Mouse (Mus musculus) testis, adult 10 weeks (tissue): Measurements from ENCODE around the gene Sec63. TPM values are rescaled to one million over a fixed set of nuclear protein-coding genes. Genes with fewer than 3 reads are reported as not detected.

ENCODE experiments used
- polyA plus RNA-seq: library from polyadenylated mRNA; stranded (reverse); fragments of 350-450 nt; fragmentation: Illumina TruSeq; extraction: RNeasy Lipid Tissue Mini Kit (QIAGEN cat#74804); gene quantifications from one replicate; pipeline ENCODE4 v1.2.3, GENCODE M21; 2014; ENCODE audit warnings: low read depth, low replicate concordance

Gene Sec63
- 80.4 TPM for polyA plus RNA-seq

GRCm38 (mm10) chr10:42760999-42761900 is at the start of gene Sec63:
Sec63 (plus strand) TSS chr10:42761496.

GRCm38 (mm10) chr10:42860159-42860911 is 99.0 kb downstream of the Sec63 start, which contains the start of gene Scml4:
Scml4 (plus strand) TSS chr10:42860370.

Other genes with a start within 250 kb of the Sec63 start
- 0.11 TPM for gene Nr2e1, start 177.9 kb upstream of the Sec63 start, polyA plus RNA-seq
- 13.5 TPM for gene Ostm1, start 177.7 kb upstream of the Sec63 start, polyA plus RNA-seq
- 0.53 TPM for gene Scml4, start 98.9 kb downstream of the Sec63 start, polyA plus RNA-seq